Mouse (Mus musculus): ENCODE data around the gene Il33.

DNA sequence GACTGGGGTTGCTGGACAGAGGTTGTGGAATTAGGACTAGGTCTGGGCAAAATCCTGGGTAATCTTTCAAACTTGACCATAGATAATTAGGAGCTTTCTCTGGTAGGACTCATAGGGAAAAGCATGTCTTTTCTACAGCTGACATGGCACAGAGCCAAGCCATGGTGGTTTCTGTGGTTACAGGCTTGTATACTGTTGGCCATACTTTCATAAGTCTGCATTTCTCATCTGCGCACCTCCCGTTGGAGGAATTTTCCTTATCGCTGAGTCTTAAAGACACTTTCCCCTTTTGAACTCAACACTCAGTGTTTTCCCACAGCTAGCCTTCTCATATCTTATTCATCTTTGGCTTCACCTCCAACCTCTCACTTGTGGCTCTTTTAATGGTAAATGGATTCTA lies 24.6 kb upstream of the Il33 start:
- TF ChIP-seq POLR2A (IDR thresholded peaks at IDR 0.05; ENCODE audit: extremely low read depth, insufficient read depth, low read length) (no peak), CTCF (IDR thresholded peaks at IDR 0.05; ENCODE audit: low read depth, low read length) (no peak)
